Mouse (Mus musculus) fibroblast of lung, adult 2 months (primary cell): ENCODE measurements around the gene Bloc1s5.
"Not testable (repeated sequence)": the region's sequence is repeated elsewhere in the genome, so short reads cannot be mapped to it uniquely, and the experiment has no call there.

Source experiments
- DNase-seq: peaks from one replicate; pipeline ENCODE4 v3.0.0-alpha.2; 2011; ENCODE audit warnings: low read depth

Gene Bloc1s5

GRCm38 (mm10) chr13:38634800-38635269 is at the start of gene Bloc1s5:
Bloc1s5 (minus strand) TSS chr13:38635109.
- peak; percentile 71 for DNase-seq

GRCm38 (mm10) chr13:38672336-38672735 is 37.4 kb upstream of the Bloc1s5 start:
- no peak for DNase-seq

- not testable (repeated sequence) for DNase-seq
Observed at GRCm38 (mm10) chr13:38671451-38671850, 36.5 kb upstream of the Bloc1s5 start.

GRCm38 (mm10) chr13:38670051-38670450 is 35.1 kb upstream of the Bloc1s5 start:
- no peak for DNase-seq

- DNase-seq: no peak
Observed at GRCm38 (mm10) chr13:38668514-38668913, 33.6 kb upstream of the Bloc1s5 start.

GRCm38 (mm10) chr13:38664753-38665152 is 29.8 kb upstream of the Bloc1s5 start:
- DNase-seq: no peak

GRCm38 (mm10) chr13:38659524-38660136 is 24.7 kb upstream of the Bloc1s5 start:
- no peak for DNase-seq

- DNase-seq: peak; percentile 88
Observed at GRCm38 (mm10) chr13:38658528-38659280, 23.8 kb upstream of the Bloc1s5 start, which contains the start of gene Eef1e1. Eef1e1 (minus strand) TSS chr13:38659058.

GRCm38 (mm10) chr13:38657865-38658264 is 23.0 kb upstream of the Bloc1s5 start:
- DNase-seq: no peak

GRCm38 (mm10) chr13:38650292-38650691 is 15.4 kb upstream of the Bloc1s5 start:
- no peak for DNase-seq

- no peak for DNase-seq
Observed at GRCm38 (mm10) chr13:38649069-38649468, 14.2 kb upstream of the Bloc1s5 start.

- no peak for DNase-seq
Observed at GRCm38 (mm10) chr13:38641414-38641813, 6.5 kb upstream of the Bloc1s5 start.

GRCm38 (mm10) chr13:38640961-38641360 is 6.1 kb upstream of the Bloc1s5 start:
- no peak for DNase-seq

- no peak for DNase-seq
Observed at GRCm38 (mm10) chr13:38638694-38639093, 3.8 kb upstream of the Bloc1s5 start.

GRCm38 (mm10) chr13:38634256-38634799 is 581 bp downstream of the Bloc1s5 start:
- no peak for DNase-seq

GRCm38 (mm10) chr13:38633287-38634000 is 1.5 kb downstream of the Bloc1s5 start:
- DNase-seq: no peak

GRCm38 (mm10) chr13:38632556-38632955 is 2.4 kb downstream of the Bloc1s5 start:
- no peak for DNase-seq

GRCm38 (mm10) chr13:38626229-38626525 is 8.7 kb downstream of the Bloc1s5 start:
- no peak for DNase-seq

GRCm38 (mm10) chr13:38625492-38626228 is 9.2 kb downstream of the Bloc1s5 start:
- DNase-seq: no peak

- DNase-seq: no peak
Observed at GRCm38 (mm10) chr13:38624292-38624902, 10.5 kb downstream of the Bloc1s5 start.

GRCm38 (mm10) chr13:38623296-38623695 is 11.6 kb downstream of the Bloc1s5 start:
- no peak for DNase-seq
